Mouse (Mus musculus) stomach, postnatal 0 days (tissue): ENCODE measurements at regions not wholly inside any gene's neighbourhood (a gene's known extent, or its start where the extent isn't known, plus 50 kb on each side); places are given as distances from the start of the nearest gene placed in this dataset.

Source experiments
- ATAC-seq: fragments of 200-750 bp; cut with Nextera tagmentation; 2 replicates; pipeline ENCODE4 v1.8.0; 2017; ENCODE audit not compliant: low FRiP score, low TSS enrichment
- DNase-seq: peaks from one replicate; pipeline ENCODE4 v3.0.0-alpha.2; 2016; ENCODE audit warnings: low spot score
- H3K27ac ChIP-seq: fragments of 300-500 bp; sonication (generic); replicated peaks from 2 replicates; pipeline ENCODE4 v1.5.1; 2014; ENCODE audit warnings: mild to moderate bottlenecking, control low read depth
- H3K27me3 ChIP-seq: fragments of 300-500 bp; sonication (generic); 2 replicates; pipeline ENCODE4 v1.6.1; 2014; ENCODE audit warnings: low read length; ENCODE audit not compliant: control insufficient read depth, insufficient read depth
- H3K36me3 ChIP-seq: fragments of 300-500 bp; sonication (generic); 2 replicates; pipeline ENCODE4 v1.6.1; 2014; ENCODE audit warnings: low read length, mixed read lengths; ENCODE audit not compliant: control insufficient read depth, insufficient read depth
- H3K4me1 ChIP-seq: fragments of 300-500 bp; sonication (generic); replicated peaks from 2 replicates; pipeline ENCODE4 v1.6.1; 2014; ENCODE audit warnings: antibody characterized with exemption; ENCODE audit not compliant: control insufficient read depth, insufficient read depth
- H3K4me2 ChIP-seq: fragments of 300-500 bp; sonication (generic); replicated peaks from 2 replicates; pipeline ENCODE4 v1.6.1; 2014; ENCODE audit warnings: low read depth, mild to moderate bottlenecking, control low read depth, moderate library complexity
- H3K4me3 ChIP-seq: fragments of 300-500 bp; sonication (generic); 2 replicates; pipeline ENCODE4 v1.5.1; 2014; ENCODE audit warnings: low read depth, low read length, control low read depth
- H3K9ac ChIP-seq: fragments of 300-500 bp; sonication (generic); 2 replicates; pipeline ENCODE4 v1.6.1; 2014; ENCODE audit warnings: mild to moderate bottlenecking, low read length, control low read depth, mixed read lengths
- H3K9me3 ChIP-seq: fragments of 300-500 bp; sonication (generic); 2 replicates; pipeline ENCODE4 v1.6.1; 2016; ENCODE audit warnings: low read length; ENCODE audit not compliant: control insufficient read depth
- CTCF ChIP-seq: IDR thresholded peaks from 2 replicates; pipeline ENCODE4 v1.5.1; 2016; ENCODE audit warnings: antibody characterized with exemption, low read depth, mild to moderate bottlenecking, moderate library complexity
- EP300 ChIP-seq: optimal IDR thresholded peaks from 2 replicates; pipeline ENCODE3; 2016; ENCODE audit warnings: antibody characterized with exemption
- WGBS: fragments of 180-500 bp; shearing (Covaris S2); extraction: QIAGEN DNeasy Blood & Tissue Kit; methylation state at CpG from one replicate; pipeline ENCODE4 v1.1.7; 2014; 5-methylcytosine and 5-hydroxymethylcytosine counted together

DNA sequence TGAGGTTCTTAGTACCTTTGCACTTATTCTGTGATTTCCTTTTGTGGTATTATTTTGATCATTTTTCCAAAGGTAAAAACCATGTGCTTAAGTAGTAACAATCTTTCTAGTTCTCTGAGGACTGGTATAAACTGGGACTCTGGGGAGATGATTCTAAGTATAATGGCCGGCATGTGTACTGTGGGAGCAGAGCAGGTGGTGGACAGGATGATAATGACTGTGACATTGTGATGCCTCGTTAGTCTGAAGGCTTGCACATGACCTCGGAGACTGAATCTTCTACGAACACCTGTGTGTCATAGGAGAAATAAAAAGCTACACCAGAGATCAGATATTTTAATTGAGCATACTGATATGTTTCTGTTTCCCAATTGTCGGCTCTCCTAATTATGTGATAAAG lies 276.4 kb downstream of the Hsfy2 start:
- H3K27me3 ChIP-seq, result no peaks in the 10 kb centered on the region
- H3K4me3 ChIP-seq, result no peak overlapping the region
- ATAC-seq (no peak), DNase-seq (no peak)
- H3K36me3 ChIP-seq, result no peaks in the 10 kb centered on the region
- WGBS, result 70% methylated on average over 5 of the region's 5 CpGs
- no peaks in the 10 kb centered on the region for H3K4me1 ChIP-seq
- H3K9me3 ChIP-seq, result no peaks in the 10 kb centered on the region
- no peak overlapping the region for H3K27ac ChIP-seq
- no peak overlapping the region for H3K9ac ChIP-seq
- no peak overlapping the region for H3K4me2 ChIP-seq
- TF ChIP-seq CTCF, result no peak
- TF ChIP-seq EP300, result no peak

DNA sequence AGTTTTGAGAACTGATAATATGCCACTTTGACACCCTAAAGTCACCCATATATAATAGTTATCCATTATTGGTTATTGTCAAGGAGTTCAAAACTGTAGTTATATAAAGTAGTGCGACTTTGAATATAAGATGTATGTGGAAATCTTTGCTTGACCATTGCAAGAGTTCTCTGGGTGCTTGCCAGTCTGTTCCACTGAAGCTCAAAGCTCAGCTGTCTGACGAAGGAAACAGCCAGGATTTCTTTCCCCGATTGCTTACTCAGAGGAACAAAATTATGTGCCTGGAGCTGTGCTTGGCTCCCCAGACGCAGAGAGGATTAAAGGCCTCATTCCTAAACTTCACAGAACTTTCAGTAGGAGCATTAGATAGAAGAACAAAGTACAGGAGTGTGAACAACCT lies 290.6 kb downstream of the Hsfy2 start:
- WGBS, result 51% methylated on average over 4 of the region's 4 CpGs
- Histone ChIP-seq H3K4me2 (no peak overlapping the region), H3K9me3 (no peaks in the 10 kb centered on the region), H3K27ac (no peak overlapping the region), H3K36me3 (no peaks in the 10 kb centered on the region), H3K9ac (no peak overlapping the region), H3K4me1 (no peaks in the 10 kb centered on the region), H3K4me3 (no peak overlapping the region), H3K27me3 (no peaks in the 10 kb centered on the region)
- DNase-seq, result no peak
- ATAC-seq, result no peak
- TF ChIP-seq EP300 (no peak), CTCF (no peak)

DNA sequence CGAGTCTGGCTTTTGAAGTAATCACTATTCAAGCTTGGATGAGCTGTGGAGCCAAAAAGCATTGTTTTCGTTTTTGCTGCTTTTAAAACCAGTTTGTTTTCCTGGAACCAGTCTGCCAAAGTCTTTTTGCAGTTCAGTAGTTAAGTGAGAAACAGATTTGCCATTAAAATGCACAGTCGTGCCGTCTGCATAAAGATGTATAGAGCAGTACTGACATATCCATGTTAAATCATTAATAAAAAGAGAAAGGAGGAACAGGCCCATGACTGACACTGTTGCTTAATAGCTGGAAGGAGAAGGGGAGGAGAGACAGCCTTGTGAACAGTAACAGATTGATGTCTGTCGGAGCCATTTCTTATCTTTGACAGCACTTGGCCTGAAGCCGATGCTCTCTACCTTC lies 292.3 kb downstream of the Hsfy2 start:
- WGBS, result 71% methylated on average over 6 of the region's 6 CpGs
- H3K9ac ChIP-seq, result no peak overlapping the region
- no peak overlapping the region for H3K4me3 ChIP-seq
- no peak for DNase-seq
- no peak overlapping the region for H3K4me2 ChIP-seq
- TF ChIP-seq CTCF (no peak), EP300 (no peak)
- H3K4me1 ChIP-seq, result no peaks in the 10 kb centered on the region
- H3K27ac ChIP-seq, result no peak overlapping the region
- no peak for ATAC-seq
- H3K27me3 ChIP-seq, result no peaks in the 10 kb centered on the region
- H3K9me3 ChIP-seq, result no peaks in the 10 kb centered on the region
- no peaks in the 10 kb centered on the region for H3K36me3 ChIP-seq

DNA sequence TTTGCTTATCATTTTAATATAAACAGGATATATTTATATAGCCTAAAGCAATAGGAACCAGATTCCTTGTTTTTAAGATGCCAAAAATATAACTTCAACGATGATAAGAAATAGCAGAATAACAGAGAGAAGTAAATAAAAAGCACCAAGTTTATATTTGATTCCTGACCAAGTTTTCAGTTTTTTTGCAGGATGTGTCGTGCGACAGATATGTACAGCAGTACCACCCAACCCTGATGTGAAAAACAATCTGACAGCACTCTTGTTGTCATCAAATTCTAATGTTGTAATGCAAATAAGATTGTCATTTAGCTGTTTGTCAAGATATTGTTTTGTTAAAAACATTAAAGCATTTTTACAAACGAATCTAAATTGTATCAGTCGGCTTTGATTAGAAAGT lies 309.9 kb downstream of the Hsfy2 start:
- WGBS, result 71% methylated on average over 5 of the region's 5 CpGs
- no peaks in the 10 kb centered on the region for H3K9me3 ChIP-seq

DNA sequence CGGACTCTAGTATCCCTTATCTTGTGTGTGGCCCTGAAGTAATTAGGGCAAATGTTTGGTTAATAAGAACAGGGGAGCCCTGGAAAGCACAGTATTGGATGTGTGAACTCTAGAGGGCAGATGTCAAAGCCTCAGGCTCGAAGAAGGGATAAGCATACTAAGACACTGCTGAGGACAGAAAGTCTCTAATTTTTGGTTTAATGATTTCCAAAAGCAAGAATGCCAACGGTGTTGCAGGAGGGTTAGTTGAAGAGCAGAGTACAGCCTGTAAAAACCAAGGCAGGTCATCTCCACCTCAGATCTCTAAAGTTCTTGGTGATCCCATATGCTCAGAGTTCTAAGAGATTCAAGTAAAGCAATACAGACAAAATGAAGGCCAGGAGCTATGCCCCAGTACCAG lies 328.6 kb downstream of the Hsfy2 start:
- H3K9me3 ChIP-seq, result no peaks in the 10 kb centered on the region
- 51% methylated on average over 3 of the region's 3 CpGs for WGBS
- no peaks in the 10 kb centered on the region for H3K27me3 ChIP-seq
- no peak overlapping the region for H3K27ac ChIP-seq
- no peak overlapping the region for H3K4me3 ChIP-seq
- DNase-seq (no peak), ATAC-seq (no peak)
- no peaks in the 10 kb centered on the region for H3K4me1 ChIP-seq
- no peaks in the 10 kb centered on the region for H3K36me3 ChIP-seq
- no peak for TF ChIP-seq CTCF
- no peak for TF ChIP-seq EP300
- H3K9ac ChIP-seq, result no peak overlapping the region
- H3K4me2 ChIP-seq, result no peak overlapping the region

More for the DNA sequence above, 309.9 kb downstream of the Hsfy2 start:
- H3K36me3 ChIP-seq, result no peaks in the 10 kb centered on the region
- no peak overlapping the region for H3K27ac ChIP-seq
- no peaks in the 10 kb centered on the region for H3K4me1 ChIP-seq
- H3K9ac ChIP-seq, result no peak overlapping the region
- DNase-seq (no peak), ATAC-seq (no peak)
- H3K27me3 ChIP-seq, result no peaks in the 10 kb centered on the region
- TF ChIP-seq EP300, result no peak
- TF ChIP-seq CTCF, result no peak
- H3K4me2 ChIP-seq, result no peak overlapping the region
- no peak overlapping the region for H3K4me3 ChIP-seq

DNA sequence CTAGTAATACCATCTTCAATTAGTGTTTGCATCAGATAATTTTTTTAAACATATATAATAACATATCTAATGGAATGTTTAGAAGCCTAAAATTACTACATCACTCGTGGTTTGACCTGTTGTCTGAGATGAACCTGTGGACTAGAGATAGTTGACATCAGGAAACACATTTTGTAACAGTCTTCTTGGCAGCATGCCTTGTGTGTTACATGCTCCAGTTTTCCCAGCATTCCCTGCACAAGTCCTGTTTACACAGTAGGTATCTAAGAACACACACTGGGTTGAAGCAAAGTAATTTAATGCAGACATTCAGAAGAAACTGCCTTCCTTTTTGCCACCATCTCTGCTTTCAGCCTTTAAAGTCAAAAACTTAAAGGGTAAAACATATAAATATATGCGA lies 342.8 kb downstream of the Hsfy2 start:
- WGBS, result 45% methylated on average over 2 of the region's 2 CpGs

More for the DNA sequence above, 342.8 kb downstream of the Hsfy2 start:
- no peak overlapping the region for H3K4me3 ChIP-seq
- H3K4me1 ChIP-seq, result no peaks in the 10 kb centered on the region
- no peaks in the 10 kb centered on the region for H3K36me3 ChIP-seq
- DNase-seq (no peak), ATAC-seq (no peak)
- no peak overlapping the region for H3K27ac ChIP-seq
- no peaks in the 10 kb centered on the region for H3K9me3 ChIP-seq
- no peak for TF ChIP-seq EP300
- no peak for TF ChIP-seq CTCF
- H3K27me3 ChIP-seq, result no peaks in the 10 kb centered on the region
- no peak overlapping the region for H3K4me2 ChIP-seq
- H3K9ac ChIP-seq, result no peak overlapping the region
